Mouse (Mus musculus) testis, adult 2 months (tissue): ENCODE results near the gene Rsrc2.

Experiments
- CTCF ChIP-seq: fragments of 200-500 bp; IDR thresholded peaks from 2 replicates; pipeline ENCODE4 v1.5.1; 2012; ENCODE audit warnings: low read depth, mild to moderate bottlenecking, inconsistent platforms, low read length, moderate library complexity; ENCODE audit not compliant: control insufficient read depth, insufficient read depth, insufficient replicate concordance
- POLR2A ChIP-seq: fragments of 200-500 bp; IDR thresholded peaks from 2 replicates; pipeline ENCODE4 v1.6.1; 2012; ENCODE audit warnings: low read depth, mild to moderate bottlenecking, inconsistent platforms, low read length, moderate library complexity; ENCODE audit not compliant: control insufficient read depth

GRCm38 (mm10) chr5:123683377-123684220 lies 65.6 kb downstream of the Rsrc2 start:
- TF ChIP-seq CTCF (no peak), POLR2A (no peak)
